In the genomic region with DNA sequence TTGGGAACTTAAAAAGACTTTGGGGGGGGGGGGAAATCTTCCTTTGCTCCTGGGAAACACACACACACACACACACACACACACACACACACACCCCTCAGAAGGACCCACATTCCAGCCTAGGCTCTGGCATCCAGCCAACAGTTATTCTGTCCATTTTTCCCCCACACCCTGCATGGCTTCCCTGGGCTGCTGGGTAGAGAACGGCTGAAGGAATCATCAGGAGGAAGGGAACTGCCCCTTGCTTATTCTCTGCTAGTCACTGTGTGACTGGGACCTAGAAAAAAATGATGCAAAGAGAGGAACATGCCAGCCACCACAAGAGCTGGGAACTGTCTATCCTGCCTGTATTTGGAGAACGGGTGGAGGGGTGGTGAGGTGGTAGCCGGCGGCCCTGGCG, we compare ENCODE assay signal across 10 mouse cellular contexts.
DNase-seq lines count a peak whose midpoint lies in the region; ATAC-seq lines count a peak whose summit lies in the region.
"Had no signal": no experiment of that assay in that cellular context is flagged by ENCODE, and none has a peak within 500 bp of the region (broad histone marks: within the 10 kb centered on the region; RNA-seq: fewer than 3 reads in every experiment).

No protein-coding gene starts in this region.

- WGBS in heart, embryonic 13.5 days, result 14% methylated on average over 5 of the region's 5 CpGs
- WGBS in lung, embryonic 15.5 days, result 19% methylated on average over 5 of the region's 5 CpGs
- WGBS in embryonic facial prominence, embryonic 13.5 days, result 46% methylated on average over 5 of the region's 5 CpGs
- 23% methylated on average over 5 of the region's 5 CpGs for WGBS in intestine, embryonic 15.5 days

- no peak overlapping the region for H3K4me3 ChIP-seq in heart, embryonic 13.5 days
- H3K4me3 ChIP-seq in lung, embryonic 15.5 days, result no peak overlapping the region
- H3K4me3 ChIP-seq in embryonic facial prominence, embryonic 13.5 days, result no peak overlapping the region
- no peak overlapping the region for H3K4me3 ChIP-seq in intestine, embryonic 15.5 days (replicated peaks)
- H3K4me3 ChIP-seq: heart, adult 2 months had no signal

- peaks cover 18% of the 10 kb centered on the region for H3K4me1 ChIP-seq in heart, embryonic 13.5 days
- peaks cover 17% of the 10 kb centered on the region for H3K4me1 ChIP-seq in lung, embryonic 15.5 days
- peaks cover 14% of the 10 kb centered on the region for H3K4me1 ChIP-seq in embryonic facial prominence, embryonic 13.5 days
- H3K4me1 ChIP-seq in intestine, embryonic 15.5 days (replicated peaks), result peaks cover 13% of the 10 kb centered on the region

- no peak for ATAC-seq in heart, embryonic 13.5 days (ENCODE audit: extremely low read depth, insufficient number of reproducible peaks, low FRiP score, low TSS enrichment)
- ATAC-seq in lung, embryonic 15.5 days (ENCODE audit: borderline replicate concordance, extremely low read depth, low FRiP score, low TSS enrichment), result peak; percentile 71
- no peak for ATAC-seq in embryonic facial prominence, embryonic 13.5 days (ENCODE audit: insufficient number of reproducible peaks, insufficient read depth, low FRiP score, low TSS enrichment, low read depth)
- ATAC-seq in intestine, embryonic 15.5 days, result 0 out of 2 replicates have a peak, but pooled peaks have one; percentile 26

- H3K27ac ChIP-seq in heart, embryonic 13.5 days (replicated peaks), result no peak overlapping the region
- H3K27ac ChIP-seq in lung, embryonic 15.5 days, result no peak overlapping the region
- H3K27ac ChIP-seq in embryonic facial prominence, embryonic 13.5 days, result no peak overlapping the region
- no peak overlapping the region for H3K27ac ChIP-seq in intestine, embryonic 15.5 days
- H3K27ac ChIP-seq: heart, adult 2 months; liver, embryonic 14.5 days had no signal

- H3K36me3 ChIP-seq in heart, embryonic 13.5 days, result no peaks in the 10 kb centered on the region
- no peaks in the 10 kb centered on the region for H3K36me3 ChIP-seq in lung, embryonic 15.5 days
- H3K36me3 ChIP-seq in embryonic facial prominence, embryonic 13.5 days, result no peaks in the 10 kb centered on the region
- H3K36me3 ChIP-seq in intestine, embryonic 15.5 days, result no peaks in the 10 kb centered on the region

- no peak for DNase-seq in heart, adult 18-20 months
- no peak for DNase-seq in lung, postnatal 4 days
- DNase-seq in spleen, postnatal 4 days (ENCODE audit: low spot score in 2 of 2), result no peak
- DNase-seq in right cerebral cortex, postnatal 36 days (ENCODE audit: low spot score in 2 of 2), result no peak
- DNase-seq: heart, adult 2 months had no signal

- H3K4me2 ChIP-seq in heart, embryonic 13.5 days, result peak overlapping the region; percentile 63
- H3K4me2 ChIP-seq in lung, embryonic 15.5 days, result peak overlapping the region; percentile 43
- H3K4me2 ChIP-seq in embryonic facial prominence, embryonic 13.5 days, result peak overlapping the region; percentile 40
- H3K4me2 ChIP-seq in intestine, embryonic 15.5 days (replicated peaks), result 0 out of 2 replicates have a peak overlapping the region, but pooled peaks have one; percentile 37

- peak overlapping the region; percentile 62; the same call in 1 of the 2 replicates for H3K9ac ChIP-seq in heart, embryonic 13.5 days
- H3K9ac ChIP-seq in lung, embryonic 15.5 days, result no peak overlapping the region
- no peak overlapping the region for H3K9ac ChIP-seq in embryonic facial prominence, embryonic 13.5 days
- H3K9ac ChIP-seq in intestine, embryonic 15.5 days, result no peak overlapping the region
- H3K9ac ChIP-seq: liver, embryonic 14.5 days had no signal

- peaks cover 23% of the 10 kb centered on the region for H3K27me3 ChIP-seq in heart, embryonic 13.5 days (replicated peaks)
- no peaks in the 10 kb centered on the region for H3K27me3 ChIP-seq in lung, embryonic 15.5 days
- H3K27me3 ChIP-seq in embryonic facial prominence, embryonic 13.5 days, result peaks cover 8% of the 10 kb centered on the region; the same call in 1 of the 2 replicates
- H3K27me3 ChIP-seq in intestine, embryonic 15.5 days (replicated peaks), result no peaks in the 10 kb centered on the region; the same call in 1 of the 2 replicates

- no peaks in the 10 kb centered on the region for H3K9me3 ChIP-seq in heart, embryonic 13.5 days
- H3K9me3 ChIP-seq in lung, embryonic 15.5 days, result no peaks in the 10 kb centered on the region
- H3K9me3 ChIP-seq in embryonic facial prominence, embryonic 13.5 days, result no peaks in the 10 kb centered on the region
- no peaks in the 10 kb centered on the region for H3K9me3 ChIP-seq in intestine, embryonic 15.5 days

Comparison
In these comparisons a context has a peak if more than half of its experiments do, and no peak if none do; other contexts are left out.
1. ATAC-seq: peak in lung, embryonic 15.5 days (single experiment) and intestine, embryonic 15.5 days (single experiment); none in heart, embryonic 13.5 days (single experiment) and embryonic facial prominence, embryonic 13.5 days (single experiment).
2. Peak in every context shown above with its lines, with median percentiles within 50 percentile points of each other: H3K4me2 ChIP-seq.